Mouse (Mus musculus): ENCODE results near the gene Atp8a1. TPM values are rescaled to one million over a fixed set of nuclear protein-coding genes. Genes with fewer than 3 reads are reported as not detected.

Gene Atp8a1
- total RNA-seq, 2 experiments from 2014 or later, result 47.1 to 62.3 TPM

DNA sequence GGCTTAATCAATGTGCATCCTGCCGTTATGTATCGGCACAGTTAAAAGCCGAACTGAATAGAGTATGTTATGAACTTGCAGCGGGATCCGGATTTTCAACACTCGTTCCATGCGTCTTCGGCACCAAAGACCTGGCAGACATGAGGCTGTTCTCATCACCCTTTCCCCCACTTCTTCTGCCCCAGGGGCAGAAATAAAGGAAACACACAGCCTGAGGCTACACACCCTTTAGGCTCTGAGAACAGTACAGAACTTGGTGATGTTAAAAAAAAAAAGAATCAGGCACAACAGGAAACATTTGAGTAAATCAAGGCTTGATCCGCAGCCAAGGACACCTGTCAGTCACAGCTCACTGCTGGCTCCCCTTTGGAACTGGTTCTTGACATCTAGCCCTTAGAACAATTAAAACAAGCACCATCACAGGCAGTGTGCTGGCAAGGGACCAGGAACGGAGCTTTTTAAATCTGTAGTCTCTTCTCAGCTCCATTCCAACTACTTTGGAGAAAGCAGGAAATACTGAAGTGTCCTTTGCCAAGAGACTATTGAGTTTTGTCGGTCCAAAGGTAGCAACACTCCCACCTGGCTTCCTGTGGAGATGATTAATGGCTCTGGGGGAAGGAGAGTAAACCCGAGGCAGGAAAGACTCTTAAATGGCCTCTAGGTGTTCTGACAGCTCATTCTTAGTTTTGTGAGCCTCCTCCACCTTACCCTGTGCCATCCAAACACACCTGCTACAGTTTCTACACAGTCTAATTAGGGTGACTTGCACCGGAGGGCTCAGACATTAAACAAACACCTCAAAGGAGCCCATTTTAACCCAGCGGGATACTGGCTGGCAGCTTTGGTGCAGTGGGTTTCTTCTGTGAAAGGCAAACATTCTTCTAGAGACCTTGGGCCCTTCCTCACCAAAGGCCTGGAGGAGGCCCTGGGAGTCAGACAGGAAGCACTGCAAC is 50.0 kb downstream of the Atp8a1 start:
- TF ChIP-seq CTCF (IDR thresholded peaks at IDR 0.05), result no peak
- intact Hi-C loops (cut with DNase I), result no loop called here
- DNase-seq, result peak; percentile 33
- H3K27ac ChIP-seq, result peak overlapping the region; percentile 67
- H3K4me3 ChIP-seq, result peak overlapping the region; percentile 21

DNA sequence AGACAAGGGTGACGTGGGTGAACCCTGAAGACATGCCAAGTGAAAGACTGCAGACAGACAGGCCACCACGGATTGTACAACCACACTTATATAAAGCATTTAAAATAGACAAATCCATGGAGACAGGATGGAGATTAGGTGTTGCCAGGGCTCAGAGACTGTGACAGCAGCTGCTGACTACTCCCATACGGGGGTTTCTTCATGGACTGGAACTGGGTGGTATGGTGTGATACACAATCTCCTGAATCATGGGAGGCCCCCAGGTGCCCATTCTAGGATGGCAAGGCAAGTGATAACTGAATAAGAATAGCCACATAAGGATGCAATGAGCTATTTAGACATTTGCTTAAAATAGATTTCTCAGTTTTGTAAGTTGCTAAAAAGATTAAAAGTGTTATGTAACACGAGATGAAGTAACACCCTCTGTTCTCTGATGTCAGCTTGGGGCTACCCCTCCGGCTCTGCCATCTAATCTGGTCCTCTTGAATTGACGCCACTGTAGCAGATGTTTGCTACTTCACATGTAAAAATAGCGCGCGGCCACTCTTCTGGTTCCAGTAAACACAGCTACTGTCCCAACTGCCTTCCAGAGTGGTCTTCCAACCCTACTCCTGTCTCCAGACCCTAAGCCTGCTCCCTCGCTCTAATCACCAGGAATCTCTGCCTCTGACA is 53.0 kb downstream of the Atp8a1 start:
- intact Hi-C loops (cut with DNase I), result no loop called here
- DNase-seq, result peak; percentile 60
- Histone ChIP-seq H3K4me3 (no peak overlapping the region), H3K27ac (peak overlapping the region; percentile 85)
- no peak for TF ChIP-seq CTCF (IDR thresholded peaks at IDR 0.05)

DNA sequence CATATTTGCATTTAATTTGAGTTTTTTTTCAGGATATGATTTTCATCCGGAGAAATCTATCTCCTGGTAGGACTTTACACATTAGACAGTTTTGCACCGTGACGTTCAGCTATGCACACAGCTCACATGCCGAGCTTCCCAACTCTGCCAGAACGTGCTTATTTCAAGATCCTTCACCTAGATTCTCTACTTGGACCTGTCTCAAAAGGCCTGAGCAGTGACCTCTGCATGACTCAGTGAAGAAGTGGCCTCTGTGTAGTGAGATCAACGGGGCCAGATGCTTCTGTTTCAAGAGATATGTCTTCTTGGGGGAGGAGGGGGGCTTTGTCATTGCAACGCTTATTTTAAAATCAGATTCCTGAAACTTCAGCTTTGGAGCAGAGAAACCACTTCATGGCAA is 64.5 kb downstream of the Atp8a1 start:
- no peak overlapping the region for H3K4me3 ChIP-seq
- DNase-seq, result no peak
- intact Hi-C loops (cut with DNase I), result no loop called here
- peak overlapping the region; percentile 32; the same call in 1 of the 2 replicates for H3K27ac ChIP-seq
- no peak for TF ChIP-seq CTCF (IDR thresholded peaks at IDR 0.05)

DNA sequence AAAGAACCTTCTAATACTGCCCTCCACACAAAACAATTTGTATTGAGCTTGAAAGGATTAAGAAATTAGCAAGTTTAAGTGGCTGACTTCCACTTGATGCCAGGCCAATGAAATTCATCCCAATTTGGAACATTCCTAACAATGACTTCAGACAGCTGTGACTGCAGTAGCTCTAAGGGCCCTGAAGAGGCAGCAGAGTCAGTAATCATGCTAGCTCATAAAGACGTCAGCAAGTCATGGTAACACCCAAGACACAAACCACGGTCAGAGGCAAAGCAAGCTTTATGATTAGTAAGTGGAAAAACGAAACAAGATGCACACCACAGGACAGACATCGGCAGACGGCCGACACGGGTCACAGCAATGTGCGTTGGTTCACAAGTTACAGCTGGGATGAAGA is 69.2 kb downstream of the Atp8a1 start:
- peak; percentile 43 for DNase-seq
- peak overlapping the region; percentile 63 for H3K27ac ChIP-seq
- peak overlapping the region; percentile 54 for H3K4me3 ChIP-seq
- peak; percentile 77 for TF ChIP-seq CTCF (IDR thresholded peaks at IDR 0.05)
- intact Hi-C loops (cut with DNase I), result loop anchor here (5.0 kb wide), 1 partner anchor 69 kb away; the partner anchor contains the start of gene Atp8a1

DNA sequence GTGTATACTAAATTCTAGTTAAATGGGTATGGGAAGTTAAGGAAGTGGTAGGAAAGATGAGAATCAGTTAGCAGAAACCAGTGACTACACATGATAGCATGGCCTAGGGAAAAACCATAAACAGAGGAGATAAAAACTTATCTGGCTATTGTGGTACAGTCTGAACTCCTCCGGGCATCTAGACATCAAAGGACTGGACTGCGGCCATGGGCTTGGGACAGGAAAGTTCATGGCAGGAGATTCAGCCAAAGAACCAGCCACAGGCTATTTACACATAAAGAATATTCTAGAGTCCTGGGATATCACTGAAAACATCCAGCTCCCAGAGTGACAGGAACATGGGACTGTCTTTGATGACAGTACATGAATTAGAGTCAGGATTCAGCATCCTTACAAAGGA is 73.0 kb downstream of the Atp8a1 start:
- intact Hi-C loops (cut with DNase I), result no loop called here
- TF ChIP-seq CTCF (IDR thresholded peaks at IDR 0.05), result no peak
- H3K4me3 ChIP-seq, result no peak overlapping the region
- no peak for DNase-seq
- H3K27ac ChIP-seq, result no peak overlapping the region

DNA sequence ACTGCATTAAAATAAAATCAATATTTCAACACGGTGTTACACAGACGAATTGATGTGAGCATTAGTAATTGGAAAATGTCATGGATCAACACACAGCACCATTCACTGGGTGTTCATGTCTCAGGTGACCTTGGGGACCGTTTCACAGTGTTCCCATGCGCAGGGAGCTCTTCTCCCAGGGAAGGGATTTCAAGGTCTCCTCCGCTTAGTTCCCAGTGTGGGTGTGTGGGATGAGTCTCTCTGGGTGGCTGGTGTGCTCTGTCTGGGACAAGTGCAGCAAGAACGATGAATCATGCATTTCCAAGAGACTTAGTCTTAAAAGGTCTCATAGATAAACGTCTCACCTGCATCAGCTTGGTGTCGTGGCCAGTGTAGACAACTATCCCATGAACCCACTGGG is 78.5 kb downstream of the Atp8a1 start:
- Histone ChIP-seq H3K27ac (no peak overlapping the region), H3K4me3 (no peak overlapping the region)
- no peak for TF ChIP-seq CTCF (IDR thresholded peaks at IDR 0.05)
- intact Hi-C loops (cut with DNase I), result no loop called here
- DNase-seq, result no peak

DNA sequence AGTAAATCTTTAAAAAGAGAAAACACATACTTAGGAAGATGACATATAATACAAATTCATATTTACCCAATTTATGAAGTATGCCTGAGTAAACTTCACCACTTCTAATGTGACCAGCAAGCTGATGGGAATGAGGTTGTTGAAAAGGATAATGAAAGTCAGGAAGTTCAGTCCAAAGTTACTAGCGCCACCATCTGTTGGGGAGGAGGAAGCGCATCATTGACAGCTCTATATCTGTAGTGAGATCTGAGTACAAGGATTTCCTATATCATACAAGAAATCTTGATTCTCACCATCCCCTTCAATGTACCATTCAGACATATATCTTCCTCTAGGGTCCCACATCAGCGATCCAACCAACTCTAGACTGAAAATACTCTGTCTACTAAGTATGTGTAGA is 82.4 kb downstream of the Atp8a1 start:
- intact Hi-C loops (cut with DNase I), result no loop called here
- Histone ChIP-seq H3K4me3 (no peak overlapping the region), H3K27ac (no peak overlapping the region)
- no peak for DNase-seq
- TF ChIP-seq CTCF (IDR thresholded peaks at IDR 0.05), result peak; percentile 25; the same call in 1 of the 2 replicates

DNA sequence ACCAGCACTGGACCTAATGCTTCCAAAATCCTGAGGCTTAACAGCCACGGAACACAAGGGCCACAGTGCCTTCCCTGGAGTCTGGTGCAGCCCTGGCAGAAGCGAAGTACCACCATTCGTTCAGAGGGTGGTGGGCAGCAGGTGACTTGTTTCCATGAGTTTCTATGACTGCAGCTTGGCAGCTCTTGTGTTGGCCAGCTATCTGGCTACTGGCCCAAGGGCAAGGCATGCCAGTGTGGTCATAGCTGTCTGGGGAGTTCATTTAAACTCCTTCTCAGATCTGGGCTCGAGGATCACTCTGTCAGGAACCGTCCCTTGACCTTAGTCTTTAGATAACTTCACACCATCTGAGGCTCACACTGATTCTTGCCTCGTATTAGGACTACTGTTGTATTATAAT is 89.1 kb downstream of the Atp8a1 start:
- TF ChIP-seq CTCF (IDR thresholded peaks at IDR 0.05), result no peak
- H3K4me3 ChIP-seq, result no peak overlapping the region
- intact Hi-C loops (cut with DNase I), result loop anchor here (5.0 to 10.0 kb wide), 2 partner anchors 179 to 357 kb away; no protein-coding TSS in a partner anchor
- no peak overlapping the region; the same call in 1 of the 2 replicates for H3K27ac ChIP-seq
- DNase-seq, result peak; percentile 46

DNA sequence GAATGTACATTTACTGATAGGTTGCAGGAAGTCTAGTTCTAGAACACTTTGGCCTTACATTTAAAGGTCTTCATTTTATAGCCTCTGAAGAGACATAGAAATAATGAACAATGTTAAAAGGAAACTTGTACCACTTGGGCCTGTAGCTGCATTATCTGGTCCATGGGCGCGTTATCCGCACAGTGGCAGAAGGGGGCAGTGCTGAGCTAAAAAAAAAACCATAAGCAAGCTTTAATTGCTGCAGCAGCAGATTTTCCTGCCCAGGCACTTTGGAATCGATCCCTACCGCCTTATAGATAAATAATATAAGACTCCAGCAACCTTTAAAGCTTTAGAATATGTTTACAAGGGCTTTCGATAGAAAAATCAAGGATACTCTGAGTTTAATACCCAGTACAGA is 91.1 kb downstream of the Atp8a1 start:
- Histone ChIP-seq H3K4me3 (no peak overlapping the region), H3K27ac (no peak overlapping the region)
- intact Hi-C loops (cut with DNase I), result loop anchor here (1.0 to 10.0 kb wide), 3 partner anchors 181 to 359 kb away; no protein-coding TSS in a partner anchor
- DNase-seq, result no peak
- TF ChIP-seq CTCF (IDR thresholded peaks at IDR 0.05), result peak; percentile 80

DNA sequence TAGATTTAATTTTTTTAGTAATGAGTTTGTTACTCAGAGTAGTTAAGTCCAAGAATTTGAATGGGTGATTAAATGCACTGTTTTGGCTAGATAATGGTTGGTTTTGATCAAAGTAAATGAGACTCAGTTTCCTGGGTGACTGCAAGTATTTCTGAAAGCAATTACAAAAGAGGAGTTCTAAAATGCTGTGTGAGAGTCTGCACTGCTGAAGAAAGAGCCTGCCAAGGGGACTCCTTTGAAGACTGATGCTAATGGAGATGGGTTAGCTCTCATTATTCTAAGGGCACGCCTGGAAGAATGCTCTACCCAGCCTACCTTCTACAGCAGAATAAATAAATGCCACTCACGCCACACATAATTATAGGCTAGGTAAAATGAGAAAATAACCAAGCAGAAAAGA is 94.2 kb downstream of the Atp8a1 start:
- intact Hi-C loops (cut with DNase I), result loop anchor here (10.0 kb wide), 1 partner anchor 362 kb away; no protein-coding TSS in a partner anchor
- DNase-seq, result no peak

DNA sequence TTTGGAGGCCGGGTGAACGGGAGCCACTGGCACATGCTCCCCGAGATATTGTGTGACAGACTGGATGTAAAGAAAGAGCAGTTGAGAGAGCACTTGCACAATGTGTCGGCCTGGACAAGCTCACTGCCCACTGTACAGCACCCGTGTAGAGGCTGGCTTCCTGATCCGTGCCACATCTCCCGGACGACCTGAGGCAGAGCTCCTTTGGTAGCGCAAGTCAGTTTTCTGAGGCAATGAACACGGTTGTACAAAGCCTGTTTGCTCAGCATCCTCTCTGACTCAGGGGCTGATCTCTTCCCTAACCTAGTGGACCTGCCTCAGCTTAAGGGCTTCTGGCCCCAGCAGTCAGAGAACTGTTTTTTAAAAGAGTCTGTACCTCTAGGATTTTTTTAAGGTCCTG is 94.6 kb downstream of the Atp8a1 start:
- H3K27ac ChIP-seq, result no peak overlapping the region
- no peak for DNase-seq
- H3K4me3 ChIP-seq, result no peak overlapping the region
- TF ChIP-seq CTCF (IDR thresholded peaks at IDR 0.05), result no peak
- intact Hi-C loops (cut with DNase I), result loop anchor here (10.0 kb wide), 1 partner anchor 362 kb away; no protein-coding TSS in a partner anchor

More for the DNA sequence above, 94.2 kb downstream of the Atp8a1 start:
- H3K27ac ChIP-seq, result no peak overlapping the region
- H3K4me3 ChIP-seq, result no peak overlapping the region
- TF ChIP-seq CTCF (IDR thresholded peaks at IDR 0.05), result no peak

DNA sequence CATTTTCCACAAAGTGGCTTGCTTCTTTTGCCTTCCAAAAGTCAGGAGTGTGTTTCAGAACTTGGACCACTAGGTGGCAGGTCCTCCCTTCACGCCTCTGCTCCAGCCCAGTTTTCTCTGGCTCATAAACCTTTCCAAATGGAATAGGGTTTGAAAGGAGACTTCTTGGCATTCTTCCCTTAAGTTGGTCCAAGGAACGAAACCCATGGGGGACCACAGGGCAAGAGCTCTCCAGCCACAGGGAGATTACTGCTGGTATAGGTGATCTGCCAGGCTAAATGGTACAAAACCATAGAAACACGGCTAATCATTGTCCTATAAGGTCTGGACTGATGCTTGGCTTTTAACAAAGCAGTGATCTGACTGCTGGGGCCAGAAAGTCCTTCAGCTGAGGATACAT is 95.2 kb downstream of the Atp8a1 start:
- peak; percentile 72 for TF ChIP-seq CTCF (IDR thresholded peaks at IDR 0.05)
- H3K27ac ChIP-seq, result no peak overlapping the region
- no peak overlapping the region for H3K4me3 ChIP-seq
- intact Hi-C loops (cut with DNase I), result loop anchor here (10.0 kb wide), 1 partner anchor 363 kb away; no protein-coding TSS in a partner anchor
- DNase-seq, result peak; percentile 33

DNA sequence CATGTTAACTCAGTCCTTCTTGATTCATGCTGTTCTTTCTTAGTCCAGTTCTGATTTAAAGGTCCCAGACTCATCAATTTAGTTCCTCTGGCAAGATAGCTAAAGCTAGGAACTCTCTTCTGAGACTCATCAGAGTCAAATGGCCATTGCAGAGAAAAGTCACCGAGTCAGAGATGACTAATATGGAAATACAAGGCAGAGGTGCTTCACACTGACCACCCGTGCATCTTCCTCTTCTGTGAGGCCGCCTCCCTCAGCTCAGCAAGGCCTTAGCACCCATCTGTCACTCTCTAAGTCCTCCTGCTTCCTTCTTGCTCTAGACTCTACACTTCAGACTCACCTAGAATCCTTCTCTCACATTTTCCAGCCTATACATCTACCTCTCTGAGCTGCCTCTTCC is 108.0 kb downstream of the Atp8a1 start:
- TF ChIP-seq CTCF (IDR thresholded peaks at IDR 0.05), result no peak
- DNase-seq, result no peak
- H3K27ac ChIP-seq, result no peak overlapping the region
- no peak overlapping the region for H3K4me3 ChIP-seq
- intact Hi-C loops (cut with DNase I), result no loop called here
